Mouse (Mus musculus) kidney, postnatal 14 days (tissue): ENCODE measurements around the gene Gm10203.
"Not testable (repeated sequence)": the region's sequence is repeated elsewhere in the genome, so short reads cannot be mapped to it uniquely, and the experiment has no call there.

Experiments used
- DNase-seq: peaks from one replicate; pipeline ENCODE4 v3.0.0; 2022; ENCODE audit warnings: mixed read lengths

Gene Gm10203

GRCm38 (mm10) chr6:149135631-149136030, 5.7 kb downstream of the Gm10203 start:
- DNase-seq, result no peak

- DNase-seq, result no peak
These were observed 8.0 kb downstream of the Gm10203 start for GRCm38 (mm10) chr6:149137936-149138335.

- no peak for DNase-seq
These were observed 9.0 kb downstream of the Gm10203 start for GRCm38 (mm10) chr6:149139011-149139410.

GRCm38 (mm10) chr6:149139471-149139870, 9.5 kb downstream of the Gm10203 start, which contains the start of gene Etfbkmt:
Gene Etfbkmt, plus strand, starts transcription at chr6:149139849.
- DNase-seq, result no peak

GRCm38 (mm10) chr6:149141393-149142173, 11.6 kb downstream of the Gm10203 start:
- DNase-seq, result peak; percentile 88

GRCm38 (mm10) chr6:149145143-149145542, 15.2 kb downstream of the Gm10203 start:
- no peak for DNase-seq

- DNase-seq, result peak; percentile 63
These were observed 18.7 kb downstream of the Gm10203 start for GRCm38 (mm10) chr6:149148436-149149229.

- no peak for DNase-seq
These were observed 22.1 kb downstream of the Gm10203 start for GRCm38 (mm10) chr6:149152119-149152518.

GRCm38 (mm10) chr6:149153473-149154115, 23.6 kb downstream of the Gm10203 start:
- no peak for DNase-seq

- DNase-seq, result no peak
These were observed 24.4 kb downstream of the Gm10203 start for GRCm38 (mm10) chr6:149154116-149155030.

- DNase-seq, result peak; percentile 36
These were observed 25.3 kb downstream of the Gm10203 start for GRCm38 (mm10) chr6:149155031-149155841.

- DNase-seq, result peak; percentile 40
These were observed 37.1 kb downstream of the Gm10203 start for GRCm38 (mm10) chr6:149167038-149167437.

- no peak for DNase-seq
These were observed 37.7 kb downstream of the Gm10203 start for GRCm38 (mm10) chr6:149167672-149168071.

GRCm38 (mm10) chr6:149168436-149168835, 38.5 kb downstream of the Gm10203 start:
- DNase-seq, result no peak

GRCm38 (mm10) chr6:149169965-149170364, 40.0 kb downstream of the Gm10203 start:
- not testable (repeated sequence) for DNase-seq

- no peak for DNase-seq
These were observed 44.1 kb downstream of the Gm10203 start for GRCm38 (mm10) chr6:149173831-149174625.

- no peak for DNase-seq
These were observed 45.1 kb downstream of the Gm10203 start for GRCm38 (mm10) chr6:149174932-149175570.

- no peak for DNase-seq
These were observed 49.1 kb downstream of the Gm10203 start for GRCm38 (mm10) chr6:149179064-149179463.
